Mouse (Mus musculus) layer of hippocampus, adult 9-10 months (tissue): Measurements from ENCODE around the gene Prcd.
"Not testable (repeated sequence)": the region's sequence is repeated elsewhere in the genome, so short reads cannot be mapped to it uniquely, and the experiment has no call there.

Experiments
- DNase-seq: peaks from one replicate; pipeline ENCODE4 v3.0.0; 2022; ENCODE audit warnings: low spot score

Gene Prcd

DNA sequence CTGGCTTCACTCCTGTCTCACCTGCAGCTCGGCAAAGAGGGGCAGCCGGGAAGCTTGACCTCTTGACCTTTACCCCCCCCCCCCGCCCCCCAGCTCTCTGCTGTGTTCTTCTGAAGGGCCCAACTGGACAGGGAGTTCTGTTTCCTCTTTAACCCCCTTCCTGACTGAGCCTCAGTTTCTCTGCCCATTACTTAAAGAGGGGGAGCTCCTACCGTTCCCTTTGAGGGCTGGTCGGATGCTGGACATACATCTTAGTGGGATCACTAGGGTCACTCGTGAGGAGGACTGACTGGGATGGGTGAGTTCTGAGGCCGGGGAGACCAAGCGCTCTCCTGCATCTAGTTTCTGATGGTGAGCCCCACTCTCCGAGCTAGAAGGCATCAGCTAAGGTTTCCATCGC lies at the start of gene Prcd:
TSS of gene Prcd (plus strand) at position 301 of the 400 bp plus-strand sequence.
- DNase-seq: no peak

DNA sequence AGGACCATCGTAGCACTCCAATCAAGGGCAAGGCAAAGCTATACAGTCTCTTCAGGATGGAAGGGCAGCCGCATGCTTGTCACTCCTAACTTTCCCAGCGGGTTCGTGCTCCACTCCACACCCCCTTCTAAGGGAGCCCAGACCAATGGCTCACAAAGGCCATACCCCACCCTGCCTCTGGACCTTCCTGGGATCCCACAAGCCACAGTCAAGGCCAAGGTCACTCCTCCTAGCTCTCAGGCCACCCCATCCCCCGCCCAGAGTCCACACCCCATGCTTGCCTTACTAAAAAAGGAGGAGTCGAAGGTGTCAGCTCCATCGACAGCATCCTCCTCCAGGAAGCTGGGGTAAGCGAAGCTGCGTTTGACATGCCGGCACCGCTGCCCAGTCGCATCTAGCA lies 49.2 kb upstream of the Prcd start:
- DNase-seq: no peak

DNA sequence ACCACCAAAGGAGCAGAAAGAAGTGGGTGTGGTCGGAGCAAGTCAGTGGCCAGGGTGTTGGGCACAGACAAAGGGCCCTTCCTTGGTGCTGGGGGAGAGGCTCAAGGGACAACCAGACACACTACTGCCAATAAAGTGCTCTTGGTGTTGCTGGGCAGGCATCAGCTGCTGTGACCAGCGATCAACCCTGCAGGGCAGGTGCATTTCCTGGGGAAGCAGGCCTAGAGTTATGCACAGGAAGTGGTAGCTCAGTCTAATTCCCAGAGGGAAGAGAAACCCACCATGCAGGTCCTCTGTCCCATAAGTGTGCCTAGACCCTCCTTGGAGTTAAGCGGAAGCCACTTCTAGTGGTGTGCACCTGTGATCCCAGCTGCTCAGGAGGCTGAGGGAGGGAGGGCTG lies 45.6 kb upstream of the Prcd start:
- DNase-seq: no peak

DNA sequence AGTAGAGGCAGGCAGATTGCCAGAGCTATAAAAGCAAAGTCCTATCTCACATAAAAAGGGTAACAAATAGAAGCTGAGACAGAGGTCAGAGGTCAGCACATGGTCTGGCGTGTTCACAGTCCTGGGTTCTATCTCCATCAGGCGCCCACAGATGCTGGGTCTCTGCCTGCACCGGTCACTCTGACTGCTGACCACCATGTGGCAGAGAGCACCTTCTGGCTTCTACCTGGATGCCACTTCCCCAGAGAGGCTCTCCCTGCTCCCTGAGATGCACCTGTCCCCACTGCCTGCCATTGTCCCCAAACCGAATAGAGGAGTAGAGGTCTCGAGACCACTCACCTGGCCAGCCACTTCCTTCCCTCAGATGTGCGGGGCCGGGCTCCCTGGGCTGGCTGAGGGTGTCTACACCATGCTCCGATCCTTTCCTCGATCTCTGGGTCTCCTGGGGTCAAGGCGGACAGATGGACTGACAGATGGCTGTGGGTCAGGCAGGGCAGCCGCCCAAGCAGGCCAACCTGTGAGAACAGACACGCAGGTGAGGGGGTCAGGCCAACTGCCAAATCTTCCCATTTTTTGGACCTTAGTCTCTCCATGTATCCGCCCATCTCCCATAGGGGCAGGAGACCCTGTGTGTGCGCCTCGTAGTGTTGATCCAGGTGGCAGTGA lies 43.2 kb upstream of the Prcd start:
- DNase-seq: no peak

DNA sequence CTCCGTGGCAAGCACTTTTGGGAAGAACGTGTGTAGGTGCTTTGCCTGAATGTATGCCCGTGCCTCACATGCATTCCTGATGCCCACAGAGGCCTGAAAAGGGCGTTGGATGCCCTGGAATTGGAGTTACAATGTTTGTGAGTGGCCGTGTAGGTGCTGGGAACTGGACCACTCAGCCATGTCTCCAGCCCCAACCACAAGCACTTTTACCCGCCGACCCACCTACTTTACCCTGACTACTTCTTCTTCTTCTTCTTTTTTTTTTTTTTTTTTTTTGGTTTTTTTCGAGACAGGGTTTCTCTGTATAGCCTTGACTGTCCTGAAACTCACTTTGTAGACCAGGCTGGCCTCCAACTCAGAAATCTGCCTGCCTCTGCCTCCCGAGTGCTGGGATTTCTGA lies 42.2 kb upstream of the Prcd start:
- DNase-seq: not testable (repeated sequence)

DNA sequence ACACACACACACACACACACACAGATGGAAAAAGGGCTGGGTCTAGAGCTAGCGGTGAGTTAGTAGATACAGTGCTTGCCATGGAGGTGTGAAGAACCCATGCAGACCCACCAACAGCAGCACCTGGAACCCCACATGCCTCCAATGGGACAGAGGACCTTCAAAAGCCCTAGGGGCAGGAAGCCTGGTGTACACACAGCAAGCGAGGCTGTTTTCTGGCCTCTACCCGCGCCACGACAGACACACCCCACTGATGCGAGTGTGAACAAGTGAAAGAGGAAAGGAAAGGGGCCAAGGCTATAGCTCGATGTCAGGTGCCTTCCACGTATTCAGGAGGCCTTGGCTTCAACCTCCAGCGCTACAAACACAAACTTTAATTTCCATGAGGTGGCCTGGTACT lies 41.5 kb upstream of the Prcd start:
- no peak for DNase-seq

DNA sequence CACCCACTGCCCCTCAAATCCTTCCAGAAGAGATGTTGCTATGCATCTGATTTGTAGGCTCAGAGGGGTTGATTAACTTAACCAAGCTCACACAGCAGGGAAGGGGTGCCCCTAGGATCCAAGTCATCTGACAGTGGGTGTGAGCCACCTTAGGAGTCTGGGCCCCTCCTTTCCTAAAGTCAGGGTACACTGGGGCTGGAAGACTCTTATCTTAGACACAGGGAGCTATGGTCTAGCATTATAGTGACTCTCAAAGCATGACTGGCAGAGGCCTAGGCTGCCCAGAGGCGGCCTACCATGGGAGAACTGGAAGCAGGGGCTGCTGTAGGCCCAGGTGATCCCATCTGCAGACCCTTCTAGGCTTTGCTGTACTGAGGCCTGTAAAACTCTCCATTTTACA lies 40.8 kb upstream of the Prcd start:
- no peak for DNase-seq

DNA sequence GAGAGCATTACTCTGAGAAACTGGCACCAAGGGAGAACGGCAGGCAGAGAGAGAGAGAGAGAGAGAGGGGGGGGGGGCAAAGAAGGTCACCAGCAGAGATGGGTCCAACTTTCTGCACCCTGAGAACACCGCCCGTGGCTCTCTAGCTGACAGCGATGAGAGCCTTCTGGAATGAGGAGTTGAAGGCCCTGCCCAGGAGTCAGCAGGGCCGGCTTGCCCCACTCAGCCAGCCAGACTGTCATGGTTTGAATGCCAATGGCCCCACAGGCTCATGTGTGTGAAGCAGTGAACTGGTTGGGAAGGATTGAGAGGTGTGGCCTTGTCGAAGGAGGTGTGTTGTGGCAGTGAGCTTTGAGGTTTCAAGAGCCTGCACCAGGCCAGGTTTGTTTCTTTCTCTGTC lies 40.1 kb upstream of the Prcd start:
- DNase-seq: no peak

DNA sequence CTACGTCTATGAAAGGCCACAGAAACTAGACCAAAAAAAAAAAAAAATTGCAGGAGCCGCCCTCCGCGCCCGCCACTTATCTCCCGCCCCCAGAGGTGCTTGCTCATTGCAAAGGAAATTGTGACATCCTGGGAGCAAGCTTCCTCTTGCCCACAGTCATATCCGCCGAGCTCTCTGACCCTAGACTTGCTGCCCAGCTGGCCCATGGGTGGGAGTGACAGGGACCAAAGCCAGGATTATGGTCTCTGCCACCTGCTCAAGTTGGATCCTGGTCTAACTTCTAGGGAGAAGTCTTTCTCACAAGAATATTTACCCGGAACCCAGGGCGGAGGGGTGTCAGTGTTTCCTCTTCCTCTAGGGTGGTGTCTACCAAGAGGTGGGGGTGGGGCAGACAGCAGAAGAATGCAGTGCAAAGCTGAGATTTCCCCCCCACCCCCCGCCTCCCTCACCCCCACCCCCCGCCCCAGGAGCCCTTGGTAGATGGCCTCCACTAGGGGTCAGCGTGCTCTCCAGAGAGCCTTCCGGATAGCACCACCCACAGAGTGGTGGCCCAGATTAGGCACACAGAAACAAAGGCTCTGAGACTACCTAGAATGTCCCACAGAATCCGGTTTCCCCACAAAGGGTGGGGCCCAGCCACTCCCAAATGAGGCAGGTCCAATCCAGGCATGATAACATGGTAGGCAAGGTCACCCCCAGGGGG lies 37.4 kb upstream of the Prcd start:
- DNase-seq: no peak

DNA sequence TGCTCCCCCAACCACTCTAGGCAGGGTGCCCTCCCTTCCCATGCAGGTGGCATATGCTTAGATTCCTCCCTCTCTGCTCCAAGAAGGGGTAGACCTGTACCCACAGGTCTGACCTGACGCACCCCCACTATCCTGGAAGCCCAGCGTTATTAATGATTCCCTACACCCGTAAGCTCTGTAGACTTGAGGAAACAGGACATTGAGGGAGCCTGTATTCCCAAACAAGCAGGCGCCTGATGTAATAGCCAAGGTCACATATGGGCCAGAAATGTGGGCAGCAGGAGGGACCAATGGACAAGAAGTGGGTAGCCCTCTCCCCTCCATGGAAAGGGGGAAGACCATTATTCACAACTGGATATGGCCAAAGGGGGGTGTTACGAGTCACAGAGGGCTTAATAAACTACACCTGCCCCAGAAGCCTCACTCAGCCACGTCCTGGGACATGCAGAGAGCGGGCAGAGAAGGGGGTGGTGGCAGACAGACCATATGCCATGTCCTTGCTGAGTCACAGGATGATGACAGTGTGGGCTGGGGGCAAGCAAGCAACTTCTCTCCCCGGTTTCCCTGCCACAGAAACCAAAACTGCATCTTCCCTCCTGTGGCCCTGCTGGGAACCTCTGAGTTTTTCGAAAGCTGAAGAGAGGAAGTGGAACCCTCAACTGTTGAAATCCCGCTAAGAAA lies 36.8 kb upstream of the Prcd start:
- DNase-seq: no peak

DNA sequence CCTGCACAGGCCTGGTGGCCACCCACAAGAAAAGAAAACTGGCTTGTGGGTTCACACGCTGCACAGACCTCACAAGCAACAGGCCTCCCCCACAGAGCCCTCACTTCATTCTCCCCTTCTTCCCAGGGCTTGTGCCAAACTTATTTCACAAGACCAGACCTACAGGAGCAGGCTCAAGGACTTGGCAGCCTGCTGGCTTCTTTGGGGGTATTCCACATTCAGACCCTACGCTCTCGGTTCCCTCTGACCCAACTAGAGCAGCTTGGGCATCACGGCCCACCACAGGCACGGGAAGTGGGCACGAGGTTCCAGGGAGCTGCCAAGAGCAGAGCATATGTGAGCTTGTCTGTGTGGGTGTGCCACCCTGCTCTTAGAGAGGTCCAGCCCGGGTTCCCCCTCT lies 35.7 kb upstream of the Prcd start:
- no peak for DNase-seq

DNA sequence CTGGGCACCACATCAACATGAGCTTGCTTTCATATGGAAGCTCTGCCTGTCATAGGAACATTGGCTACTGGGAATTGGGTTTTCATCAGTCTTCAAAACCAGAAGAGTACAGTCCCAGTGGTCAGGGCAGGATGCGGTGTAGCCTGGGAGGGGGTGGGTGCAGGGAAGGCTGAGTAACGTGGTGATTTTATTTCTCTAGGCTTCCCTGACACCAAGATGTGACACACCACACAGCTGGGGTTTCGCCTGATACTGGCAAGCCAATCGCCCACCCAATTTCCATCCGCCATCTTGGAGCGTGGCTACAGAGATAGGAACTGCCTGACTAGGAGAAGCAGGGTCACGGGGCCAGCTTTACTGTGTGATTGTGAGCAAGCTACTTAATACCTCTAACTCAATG lies 34.7 kb upstream of the Prcd start:
- DNase-seq: no peak

DNA sequence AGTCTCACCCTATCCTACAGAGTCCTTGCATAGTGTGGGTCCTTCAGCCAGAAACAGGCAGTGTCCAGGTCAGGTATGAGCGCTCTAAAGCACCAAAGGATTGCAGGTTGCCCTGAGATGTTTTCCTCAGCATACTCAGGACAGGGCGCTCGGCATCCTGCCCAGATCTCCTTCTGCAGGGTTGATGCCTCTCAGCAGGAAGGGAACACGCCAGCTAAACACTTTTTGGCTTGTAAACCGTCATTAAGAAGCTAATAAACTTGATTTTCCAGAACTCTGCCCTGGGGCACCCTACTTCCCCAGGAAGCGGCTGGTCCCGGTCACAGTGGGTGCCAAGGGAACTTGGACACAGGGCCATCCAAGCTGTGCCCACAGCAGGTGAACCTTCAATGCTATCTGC lies 34.2 kb upstream of the Prcd start:
- DNase-seq: no peak

DNA sequence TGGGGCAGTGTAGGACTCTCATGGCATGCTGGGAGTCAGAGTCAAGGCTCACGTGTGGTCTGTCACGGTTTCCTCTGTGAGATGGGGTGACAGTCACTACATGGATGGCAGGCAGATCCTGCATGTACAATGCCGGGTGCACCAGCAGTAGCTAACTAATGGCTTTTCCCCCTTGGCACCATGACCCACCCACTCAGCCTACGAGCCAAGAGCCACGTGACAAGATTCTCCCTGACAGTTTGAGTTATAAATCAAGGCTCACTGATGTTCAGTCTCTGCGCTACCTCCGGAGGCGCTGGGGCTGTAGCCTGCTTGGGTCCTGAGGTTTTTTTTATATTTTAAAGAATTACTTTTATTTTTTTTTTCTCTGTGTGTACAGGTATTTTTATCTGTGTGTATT lies 33.8 kb upstream of the Prcd start:
- no peak for DNase-seq

DNA sequence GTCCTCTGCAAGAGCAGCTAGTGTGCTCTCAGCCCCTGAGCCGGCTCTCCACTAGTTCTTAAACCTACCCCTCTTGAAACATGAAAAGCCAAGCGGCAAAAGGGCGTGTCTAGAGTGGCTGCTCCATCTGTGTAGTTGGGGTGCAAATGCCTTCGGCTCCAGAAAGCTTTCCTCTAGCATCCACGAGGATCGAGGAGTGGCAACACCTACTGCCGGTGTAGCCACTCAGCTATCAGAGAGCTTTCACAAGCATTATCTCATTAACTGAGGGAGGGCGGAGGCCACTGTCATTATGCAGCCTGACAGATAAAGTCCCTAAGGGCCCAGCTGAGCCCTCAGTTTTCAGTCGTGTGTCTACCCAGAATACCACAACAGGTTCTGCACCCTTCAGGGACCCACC lies 33.3 kb upstream of the Prcd start:
- no peak for DNase-seq

DNA sequence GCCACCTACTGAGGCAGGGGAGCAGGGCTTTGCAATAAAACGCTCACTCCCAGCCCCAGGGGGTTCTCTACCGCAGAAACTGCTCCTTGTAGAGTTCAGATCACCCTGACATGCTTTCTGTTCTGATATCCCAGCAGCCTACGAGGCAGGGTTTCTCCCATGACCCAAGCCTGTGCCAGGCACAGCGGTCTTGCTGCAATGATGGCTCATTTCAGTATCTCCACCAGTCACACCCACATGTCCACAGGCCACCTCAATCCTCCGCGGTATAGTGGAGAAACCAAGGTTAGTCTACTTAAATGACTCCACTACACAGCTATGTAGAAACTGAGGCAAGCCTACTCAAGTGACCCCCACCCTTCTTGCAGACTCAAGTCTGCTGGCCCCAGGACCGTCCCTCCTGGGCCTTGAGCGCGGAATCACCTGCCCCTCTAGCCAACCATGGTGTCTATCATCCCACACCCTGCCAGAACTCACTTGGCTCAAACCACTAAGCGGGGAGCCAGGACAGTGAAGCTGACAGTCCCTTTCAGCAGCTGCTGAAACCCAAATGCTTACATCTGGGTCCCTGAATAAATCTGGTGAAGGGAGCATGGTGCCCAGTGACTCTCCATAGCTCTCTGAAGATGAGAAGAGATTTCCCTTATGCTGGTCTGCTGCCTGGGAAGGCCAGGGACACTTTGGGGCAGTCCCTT lies 32.6 kb upstream of the Prcd start:
- no peak for DNase-seq

DNA sequence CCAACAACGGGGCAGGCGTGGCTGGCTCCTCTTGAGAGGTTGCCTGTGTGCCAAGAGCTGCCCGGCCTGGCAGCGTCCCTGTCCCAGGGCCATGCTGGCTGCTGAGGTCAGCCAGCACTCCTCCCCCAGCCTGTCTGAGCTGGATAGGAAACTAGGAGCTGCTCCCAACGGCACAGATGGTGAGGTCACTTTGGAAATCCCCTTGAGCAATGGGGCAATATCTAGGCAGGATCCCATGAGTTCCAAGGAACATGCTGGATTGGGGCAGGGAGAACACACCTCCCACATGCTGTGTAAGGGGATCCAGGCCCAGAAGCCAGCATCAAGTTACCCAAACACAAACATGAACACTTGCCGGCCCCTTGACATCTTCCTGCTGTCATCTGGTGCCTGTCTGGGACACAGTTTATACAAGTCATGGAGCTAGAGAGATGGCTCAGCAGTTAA lies 32.1 kb upstream of the Prcd start:
- DNase-seq: no peak

DNA sequence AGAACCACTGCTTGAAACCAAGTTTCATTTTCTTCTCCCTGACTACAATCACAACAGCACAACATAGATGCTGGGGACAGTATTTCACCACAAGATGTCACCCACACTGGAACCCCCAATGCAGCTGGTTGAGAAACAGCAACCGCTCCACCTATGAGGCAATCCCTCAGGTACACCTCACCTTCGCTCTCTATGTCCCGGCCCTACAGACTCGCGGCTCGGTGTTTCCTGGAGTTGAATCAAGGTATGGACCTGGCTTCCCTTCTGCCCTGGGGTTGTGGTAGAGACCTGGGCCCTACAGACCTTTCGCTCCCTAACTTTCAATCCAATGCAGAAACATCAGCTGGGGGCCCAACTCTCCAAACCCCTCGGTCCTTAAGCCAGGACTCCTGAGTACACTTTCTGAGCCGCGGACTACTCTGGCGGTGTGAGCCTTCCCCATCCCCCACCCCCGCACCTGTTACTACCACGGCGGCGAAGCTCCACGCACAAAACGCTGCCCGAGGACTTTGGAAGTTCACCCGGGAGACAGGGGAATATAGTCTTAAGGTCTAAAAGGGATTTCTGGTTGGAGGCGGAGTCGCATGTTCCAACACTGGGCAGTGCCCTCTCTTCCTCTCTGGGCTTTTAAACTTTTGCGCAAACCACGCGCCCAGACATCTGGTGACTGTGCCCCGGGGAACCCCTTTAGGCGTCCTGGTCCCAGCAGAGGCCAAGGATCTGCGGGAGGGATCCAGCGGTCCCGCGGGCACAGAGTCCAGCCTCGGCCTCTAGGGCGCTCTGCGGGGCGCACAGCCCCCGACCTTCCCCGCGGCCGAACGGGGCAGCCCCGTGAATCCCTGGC lies 29.8 kb upstream of the Prcd start:
- DNase-seq: no peak

DNA sequence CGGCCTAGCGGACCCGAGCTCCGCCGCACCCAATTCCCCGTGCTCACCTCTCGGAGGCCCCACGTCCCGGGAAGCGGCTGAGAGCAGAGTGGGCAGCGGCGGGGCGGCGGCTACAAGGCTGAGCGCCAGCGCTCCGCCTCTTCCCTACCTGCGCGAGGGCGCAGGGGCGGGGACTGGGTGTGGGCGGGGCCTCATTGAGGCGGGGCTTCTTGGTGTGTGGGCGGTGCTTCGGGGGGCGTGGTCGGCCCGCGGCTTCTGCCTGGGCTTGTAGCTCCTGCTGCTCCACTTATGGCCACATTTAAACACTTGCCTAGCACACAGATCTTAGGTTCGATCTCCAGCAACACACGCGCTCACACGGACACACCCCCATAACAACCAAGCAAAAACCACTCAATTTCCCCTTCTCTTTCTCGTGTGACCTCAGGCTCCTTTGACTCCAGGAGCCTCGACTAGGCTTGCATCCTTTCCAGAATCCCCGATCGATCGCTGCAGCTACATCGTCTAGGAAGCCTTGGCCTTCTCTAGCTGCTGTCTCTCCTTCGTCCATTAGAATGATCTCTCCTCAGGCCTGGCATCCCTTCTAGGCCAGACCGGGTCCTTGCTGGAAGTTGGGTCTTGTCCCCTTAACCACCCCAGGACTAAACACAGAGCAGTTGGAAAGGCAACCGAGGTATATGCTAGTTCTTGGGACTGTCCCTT lies 29.1 kb upstream of the Prcd start:
- DNase-seq: no peak

DNA sequence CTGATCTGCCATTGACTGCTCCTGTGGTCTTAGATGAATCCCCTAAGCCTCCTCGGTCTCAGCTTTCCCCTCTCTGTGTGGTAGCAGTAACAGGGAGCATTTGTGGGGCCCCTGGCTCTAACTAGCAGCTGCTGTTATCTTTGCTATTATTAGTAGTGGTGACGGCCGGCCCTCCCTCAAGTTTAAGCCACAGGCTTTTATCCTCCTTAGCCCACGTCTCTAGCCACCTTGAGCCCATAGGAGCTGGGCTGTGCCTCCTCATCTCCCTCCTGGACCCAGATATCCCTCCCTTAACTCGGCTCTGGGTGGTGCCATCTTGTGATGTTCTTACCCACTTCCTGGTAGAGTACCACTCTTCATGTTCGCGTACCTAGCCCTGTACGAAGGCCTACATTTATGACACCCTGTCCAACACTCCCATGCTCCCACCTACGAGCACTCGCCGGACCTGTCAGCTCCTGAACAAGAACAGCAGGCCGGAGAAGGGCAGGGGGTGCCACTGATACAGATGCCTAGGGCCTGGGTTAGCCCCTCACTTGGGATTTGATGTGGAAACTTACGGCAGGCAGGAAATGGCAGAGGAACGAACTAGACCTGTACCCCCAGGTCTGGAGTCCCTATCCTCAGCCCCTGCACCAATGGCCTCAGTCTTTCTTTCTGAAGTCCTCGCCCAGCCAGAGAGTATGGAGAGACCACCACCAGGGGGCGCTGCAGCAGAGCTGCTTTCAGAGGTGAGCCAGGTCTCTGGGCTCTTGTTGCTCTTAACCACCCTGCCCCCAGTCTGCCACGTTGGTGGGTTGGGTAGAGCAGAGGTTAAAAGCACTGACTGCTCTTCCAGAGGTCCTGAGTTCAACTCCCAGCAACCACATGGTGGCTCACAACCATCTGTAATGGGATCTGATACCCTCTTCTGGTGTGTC lies 28.0 kb upstream of the Prcd start:
- no peak for DNase-seq
